Mouse (Mus musculus) Muller cell, postnatal 12 days (primary cell): ENCODE data around the gene Ugt1a5.
"Not testable (repeated sequence)": the region's sequence is repeated elsewhere in the genome, so short reads cannot be mapped to it uniquely, and the experiment has no call there.

Experiments
- DNase-seq: peaks from one replicate; pipeline ENCODE4 v3.0.0-alpha.2; 2015; ENCODE audit errors: inconsistent ontology term

Ugt1a5 gene

GRCm38 (mm10) chr1:88224029-88224776 lies 58.4 kb downstream of the Ugt1a5 start:
- DNase-seq: no peak

GRCm38 (mm10) chr1:88225301-88225700 lies 59.5 kb downstream of the Ugt1a5 start:
- DNase-seq: not testable (repeated sequence)

- DNase-seq: no peak
These were observed 59.9 kb downstream of the Ugt1a5 start for GRCm38 (mm10) chr1:88225741-88226140.

GRCm38 (mm10) chr1:88226670-88227379 lies 61.0 kb downstream of the Ugt1a5 start, which contains the start of gene Mroh2a:
Gene Mroh2a (plus strand): TSS chr1:88226986.
- DNase-seq: no peak

GRCm38 (mm10) chr1:88227482-88227881 lies 61.7 kb downstream of the Ugt1a5 start:
- no peak for DNase-seq

GRCm38 (mm10) chr1:88228121-88228520 lies 62.3 kb downstream of the Ugt1a5 start:
- DNase-seq: no peak

DNA sequence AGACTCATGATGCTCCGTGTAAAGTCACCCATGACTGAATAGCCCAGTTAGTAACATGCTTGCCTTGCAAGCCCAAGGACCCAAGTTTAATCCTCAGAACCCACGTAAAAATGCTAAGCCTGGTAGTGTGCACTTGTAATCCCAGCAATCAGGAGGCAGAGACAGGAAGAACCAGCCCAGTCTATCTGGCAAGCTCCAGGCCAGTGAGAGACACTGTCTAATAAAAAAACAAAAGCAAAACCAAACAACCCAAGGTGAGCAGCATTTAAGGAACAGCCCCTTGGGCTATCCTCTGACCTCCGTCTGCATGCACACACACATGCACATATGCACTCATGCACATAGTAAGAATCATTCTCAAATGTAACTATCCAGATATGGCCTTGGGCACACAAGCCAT lies 63.8 kb downstream of the Ugt1a5 start:
- no peak for DNase-seq

DNA sequence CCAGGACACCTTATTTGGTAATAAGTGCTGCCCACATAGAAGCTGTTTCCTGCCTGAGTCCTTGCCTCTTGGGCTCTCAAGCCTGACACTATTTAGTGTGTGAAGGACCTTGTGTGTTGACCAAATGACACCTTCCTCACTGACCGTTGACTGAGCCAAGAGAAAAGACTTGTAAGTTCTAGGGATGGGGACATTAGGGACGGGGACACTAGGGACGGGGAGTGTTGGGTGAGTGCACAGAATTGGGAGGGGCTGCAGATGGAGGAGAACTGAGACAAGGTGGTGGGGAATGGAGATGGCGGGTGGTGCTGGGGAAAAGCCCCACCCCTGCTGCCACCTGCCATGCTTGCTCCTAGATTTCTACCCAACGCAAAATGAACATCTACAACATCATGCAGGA lies 64.2 kb downstream of the Ugt1a5 start:
- no peak for DNase-seq

DNA sequence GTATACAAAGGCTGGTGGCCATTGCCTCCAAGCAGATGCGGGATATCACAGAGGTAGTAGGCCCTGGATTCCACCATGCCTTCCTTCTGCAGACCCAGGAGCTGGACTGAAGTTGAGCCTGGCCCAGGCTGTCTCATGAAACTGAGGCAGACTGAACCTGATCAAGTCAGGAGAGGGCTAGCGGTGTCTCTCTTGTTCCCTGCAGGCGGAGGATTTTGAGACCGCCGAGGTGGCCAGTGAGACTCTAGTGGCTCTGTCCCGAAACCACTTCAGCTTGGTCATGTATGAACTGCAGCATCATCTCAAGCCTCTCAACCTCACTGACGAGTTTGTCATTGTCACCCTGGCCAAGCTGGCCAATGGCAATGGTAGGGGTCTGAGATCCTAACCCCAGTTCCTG lies 64.6 kb downstream of the Ugt1a5 start:
- DNase-seq: no peak

DNA sequence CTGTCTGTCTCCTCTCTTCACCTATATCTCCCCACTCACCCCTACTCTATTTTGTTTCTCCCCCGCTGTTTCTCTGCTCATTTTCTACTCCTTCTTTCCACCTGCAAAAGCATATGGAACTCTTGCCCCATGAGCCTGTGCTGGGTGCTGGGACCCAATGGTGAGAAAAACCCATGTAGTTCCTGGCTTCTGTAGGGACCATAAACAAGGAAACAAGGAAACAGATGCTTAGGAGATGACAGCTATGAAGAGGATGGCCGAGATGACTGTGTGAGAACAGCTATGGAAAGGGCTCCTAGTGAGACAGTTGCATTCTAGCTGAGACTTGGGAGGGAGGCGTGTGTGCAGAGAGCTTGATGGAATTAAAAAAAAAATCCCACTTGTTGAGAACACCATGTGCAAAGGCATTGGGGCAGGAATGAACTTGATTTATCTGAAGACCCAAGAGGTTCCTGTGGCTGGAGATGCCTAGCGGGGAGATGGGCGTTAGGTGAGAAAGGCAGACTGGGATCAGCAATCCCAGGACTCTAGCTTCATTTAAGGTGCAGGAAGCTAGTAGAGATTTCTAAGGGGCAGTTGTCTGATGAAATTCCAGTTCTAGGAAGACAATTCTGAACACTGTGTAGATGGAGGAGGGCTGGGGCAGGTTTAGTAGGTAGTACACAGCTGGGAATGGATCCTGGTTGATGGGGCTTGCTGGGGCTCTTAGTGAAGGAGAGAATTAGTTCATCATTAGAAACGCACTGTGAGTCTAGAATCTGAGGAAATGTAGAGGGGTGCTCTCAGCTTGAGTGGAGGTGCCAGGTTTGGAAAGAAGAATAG lies 65.4 kb downstream of the Ugt1a5 start:
- no peak for DNase-seq

- DNase-seq: no peak
These were observed 66.1 kb downstream of the Ugt1a5 start for GRCm38 (mm10) chr1:88231803-88232499.

GRCm38 (mm10) chr1:88232664-88233380 lies 67.0 kb downstream of the Ugt1a5 start:
- DNase-seq: no peak

GRCm38 (mm10) chr1:88233421-88234247 lies 67.8 kb downstream of the Ugt1a5 start:
- DNase-seq: no peak

GRCm38 (mm10) chr1:88234248-88234610 lies 68.4 kb downstream of the Ugt1a5 start:
- no peak for DNase-seq

GRCm38 (mm10) chr1:88234646-88235045 lies 68.8 kb downstream of the Ugt1a5 start:
- DNase-seq: no peak

DNA sequence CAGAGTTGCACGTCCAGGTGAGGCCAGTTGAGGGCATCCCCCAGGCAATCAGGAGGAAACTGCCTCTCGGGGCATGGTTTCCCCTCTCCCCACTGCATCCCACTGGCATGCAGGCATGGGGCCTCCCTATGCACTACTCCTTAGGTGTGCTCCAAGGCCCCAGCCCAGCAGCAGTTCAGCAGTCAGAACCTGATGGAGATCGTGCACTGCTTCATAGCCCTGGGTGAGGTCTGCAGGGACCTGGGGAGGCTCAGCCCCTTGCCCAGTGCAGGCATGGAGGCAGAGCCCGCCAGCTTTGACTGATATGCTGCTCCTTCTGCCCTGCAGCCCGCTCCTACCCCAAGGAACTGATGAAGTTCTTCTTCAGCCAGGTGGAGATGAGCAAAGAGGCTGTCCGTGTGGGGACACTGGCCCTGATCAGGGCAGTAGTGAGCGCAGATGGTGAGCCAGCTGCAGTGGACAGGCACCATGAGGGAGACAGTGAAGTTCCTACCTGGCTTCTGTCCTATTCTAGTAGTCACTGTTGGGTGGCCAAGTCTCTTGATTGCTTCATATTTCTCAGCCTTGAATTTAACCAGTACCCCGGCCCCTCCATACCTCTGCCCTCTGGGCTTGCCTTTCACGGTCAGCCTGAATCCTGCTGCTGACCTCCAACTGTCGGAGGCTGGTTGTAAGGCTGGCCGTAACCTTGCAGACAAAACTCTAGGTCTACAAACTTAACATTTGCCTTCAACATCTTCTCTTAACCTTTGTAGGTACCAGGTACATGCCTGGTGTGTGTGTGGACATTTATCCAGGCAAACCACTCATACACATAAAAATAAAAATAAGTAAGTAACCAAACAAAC lies 69.5 kb downstream of the Ugt1a5 start:
- no peak for DNase-seq

GRCm38 (mm10) chr1:88235894-88236415 lies 70.1 kb downstream of the Ugt1a5 start:
- no peak for DNase-seq

DNA sequence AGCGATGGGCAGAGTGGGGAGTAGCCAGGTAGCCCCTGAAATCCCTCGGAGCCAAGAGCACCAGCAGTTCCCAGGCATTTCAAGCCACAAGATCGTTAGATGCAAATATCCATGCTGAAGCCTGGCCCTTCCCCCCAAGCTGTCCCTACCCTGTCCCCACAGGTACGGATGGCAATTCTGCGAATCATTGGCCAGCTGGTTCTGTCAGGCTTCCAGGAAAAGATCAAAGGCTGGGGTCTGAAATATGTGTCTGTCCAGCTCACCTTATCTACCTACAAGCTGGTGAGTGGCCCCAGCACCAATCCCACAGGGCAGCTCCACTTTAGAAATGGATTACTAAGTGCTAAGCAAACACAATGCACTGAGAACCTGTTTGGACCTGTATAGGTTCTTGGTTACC lies 71.5 kb downstream of the Ugt1a5 start:
- DNase-seq: no peak

GRCm38 (mm10) chr1:88238771-88239170 lies 73.0 kb downstream of the Ugt1a5 start:
- no peak for DNase-seq
